Mouse (Mus musculus): ENCODE results near the gene Myh2.

- TF ChIP-seq CTCF (IDR thresholded peaks at IDR 0.05), result no peak
- TF ChIP-seq POLR2A (IDR thresholded peaks at IDR 0.05; ENCODE audit: insufficient read depth, low read depth, low read length), result no peak
- no peak for TF ChIP-seq EP300 (IDR thresholded peaks at IDR 0.05; ENCODE audit: insufficient read depth, low read depth, low read length)
These were observed 28.8 kb upstream of the Myh2 start for GRCm38 (mm10) chr11:67142047-67142446.

All from heart, adult 2 months (tissue).